Mouse (Mus musculus): ENCODE measurements at regions not wholly inside any gene's neighbourhood (a gene's known extent, or its start where the extent isn't known, plus 50 kb on each side); places are given as distances from the start of the nearest gene placed in this dataset.

DNA sequence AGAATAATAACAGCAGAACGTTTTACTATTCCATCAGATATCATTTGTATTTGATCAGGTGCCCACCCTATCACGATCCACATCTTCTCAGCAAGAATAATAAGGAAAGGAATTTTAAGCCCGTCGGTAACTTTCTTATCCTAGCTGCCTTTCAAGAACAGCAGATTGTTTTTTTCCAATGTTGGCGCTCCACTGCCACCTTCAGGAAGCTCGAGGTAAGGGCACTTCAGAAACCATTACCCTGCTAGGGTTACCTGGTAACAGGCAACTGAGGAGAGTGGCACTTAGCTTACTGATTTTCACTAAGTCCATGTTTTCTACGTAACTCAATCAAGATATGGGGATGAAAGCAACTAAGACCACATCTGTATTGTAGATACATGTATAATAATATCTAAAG, 104.1 kb upstream of the N6amt1 start:
- H3ac ChIP-seq (ENCODE audit: control insufficient read depth, insufficient read length), result no peak overlapping the region
- no peaks in the 10 kb centered on the region for H3K36me3 ChIP-seq (ENCODE audit: control insufficient read depth, insufficient read depth)
- TF ChIP-seq MYOG (IDR thresholded peaks at IDR 0.05; ENCODE audit: control insufficient read depth in 1 of 3, insufficient read depth in 1 of 3, insufficient read length in 2 of 3, low read depth in 2 of 3) (no peak), USF1 (IDR thresholded peaks at IDR 0.05; ENCODE audit: low read depth) (no peak), SRF (IDR thresholded peaks at IDR 0.05; ENCODE audit: control insufficient read depth, insufficient read length, low read depth) (no peak), REST (IDR thresholded peaks at IDR 0.05; ENCODE audit: insufficient read depth, insufficient read length) (no peak), TCF12 (IDR thresholded peaks at IDR 0.05; ENCODE audit: insufficient read depth, poor library complexity, severe bottlenecking) (no peak), MYOD1 (IDR thresholded peaks at IDR 0.05; ENCODE audit: control insufficient read depth in 1 of 3, insufficient read length in 2 of 3, low read depth in 2 of 3) (no peak), POLR2AphosphoS2 (IDR thresholded peaks at IDR 0.05; ENCODE audit: insufficient read length, low read depth) (no peak), POLR2A (IDR thresholded peaks at IDR 0.05; ENCODE audit: insufficient read length, low read depth) (no peak), MAX (IDR thresholded peaks at IDR 0.05; ENCODE audit: low read depth) (no peak), TCF3 (IDR thresholded peaks at IDR 0.05; ENCODE audit: insufficient read length, low read depth) (no peak), E2F4 (IDR thresholded peaks at IDR 0.05; ENCODE audit: insufficient read depth) (no peak), CEBPB (IDR thresholded peaks at IDR 0.05; ENCODE audit: insufficient read depth, poor library complexity, severe bottlenecking) (no peak)
- H3K4me3 ChIP-seq, result no peak overlapping the region
- no peaks in the 10 kb centered on the region for H3K79me2 ChIP-seq (ENCODE audit: control insufficient read depth, insufficient read depth)
- peak overlapping the region; percentile 44 for H3K4me2 ChIP-seq (ENCODE audit: low read depth)
- H3K27me3 ChIP-seq (ENCODE audit: control insufficient read depth, insufficient read depth, insufficient read length), result no peaks in the 10 kb centered on the region

DNA sequence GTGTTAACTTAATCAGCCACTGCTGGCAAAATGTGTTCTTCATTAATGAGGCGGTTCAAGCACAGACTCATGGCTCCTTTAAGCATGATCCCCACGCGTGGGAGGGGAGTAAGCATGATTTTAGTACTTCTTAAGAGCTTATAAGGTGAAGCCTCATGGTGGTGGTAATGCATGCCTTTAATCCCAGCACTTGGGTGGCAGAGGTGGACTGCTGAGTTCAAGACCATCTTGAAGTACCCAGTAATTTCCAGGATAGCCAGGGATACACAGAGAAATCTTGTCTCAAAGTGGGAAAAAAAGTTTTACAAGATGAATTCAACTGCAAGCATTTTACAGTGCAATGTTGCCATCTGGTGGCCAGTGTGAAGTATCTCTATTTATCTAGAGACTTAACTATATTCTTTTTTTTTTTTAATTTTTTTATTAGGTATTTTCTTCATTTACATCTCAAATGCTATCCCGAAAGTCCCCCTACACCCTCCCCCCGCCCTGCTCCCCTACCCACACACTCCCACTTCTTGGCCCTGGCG, 105.4 kb upstream of the N6amt1 start:
- Histone ChIP-seq H3K27me3 (ENCODE audit: control insufficient read depth, insufficient read depth, insufficient read length) (no peaks in the 10 kb centered on the region), H3K36me3 (ENCODE audit: control insufficient read depth, insufficient read depth) (no peaks in the 10 kb centered on the region), H3K4me3 (no peak overlapping the region), H3K79me2 (ENCODE audit: control insufficient read depth, insufficient read depth) (no peaks in the 10 kb centered on the region), H3ac (ENCODE audit: control insufficient read depth, insufficient read length) (no peak overlapping the region), H3K4me2 (ENCODE audit: low read depth) (no peak overlapping the region)
- TF ChIP-seq CEBPB (IDR thresholded peaks at IDR 0.05; ENCODE audit: insufficient read depth, poor library complexity, severe bottlenecking) (no peak), TCF3 (IDR thresholded peaks at IDR 0.05; ENCODE audit: insufficient read length, low read depth) (no peak), USF1 (IDR thresholded peaks at IDR 0.05; ENCODE audit: low read depth) (no peak), MYOD1 (IDR thresholded peaks at IDR 0.05; ENCODE audit: control insufficient read depth in 1 of 3, insufficient read length in 2 of 3, low read depth in 2 of 3) (no peak), POLR2A (IDR thresholded peaks at IDR 0.05; ENCODE audit: insufficient read length, low read depth) (no peak), E2F4 (IDR thresholded peaks at IDR 0.05; ENCODE audit: insufficient read depth) (no peak), TCF12 (IDR thresholded peaks at IDR 0.05; ENCODE audit: insufficient read depth, poor library complexity, severe bottlenecking) (no peak), SRF (IDR thresholded peaks at IDR 0.05; ENCODE audit: control insufficient read depth, insufficient read length, low read depth) (no peak), MYOG (IDR thresholded peaks at IDR 0.05; ENCODE audit: control insufficient read depth in 1 of 3, insufficient read depth in 1 of 3, insufficient read length in 2 of 3, low read depth in 2 of 3) (no peak), REST (IDR thresholded peaks at IDR 0.05; ENCODE audit: insufficient read depth, insufficient read length) (no peak), MAX (IDR thresholded peaks at IDR 0.05; ENCODE audit: low read depth) (no peak), POLR2AphosphoS2 (IDR thresholded peaks at IDR 0.05; ENCODE audit: insufficient read length, low read depth) (no peak)

- Histone ChIP-seq H3K27me3 (ENCODE audit: control insufficient read depth, insufficient read depth, insufficient read length) (no peaks in the 10 kb centered on the region), H3K36me3 (ENCODE audit: control insufficient read depth, insufficient read depth) (no peaks in the 10 kb centered on the region), H3K79me2 (ENCODE audit: control insufficient read depth, insufficient read depth) (no peaks in the 10 kb centered on the region), H3ac (ENCODE audit: control insufficient read depth, insufficient read length) (no peak overlapping the region), H3K4me2 (ENCODE audit: low read depth) (peak overlapping the region; percentile 61), H3K4me3 (no peak overlapping the region)
- TF ChIP-seq E2F4 (IDR thresholded peaks at IDR 0.05; ENCODE audit: insufficient read depth) (no peak), CEBPB (IDR thresholded peaks at IDR 0.05; ENCODE audit: insufficient read depth, poor library complexity, severe bottlenecking) (0 out of 2 replicates have a peak, but pooled peaks have one; percentile 33)
These were observed 107.8 kb upstream of the N6amt1 start for GRCm38 (mm10) chr16:87245933-87246791.

GRCm38 (mm10) chr16:87245441-87245840, 108.5 kb upstream of the N6amt1 start:
- H3K79me2 ChIP-seq (ENCODE audit: control insufficient read depth, insufficient read depth), result no peaks in the 10 kb centered on the region
- H3K27me3 ChIP-seq (ENCODE audit: control insufficient read depth, insufficient read depth, insufficient read length), result no peaks in the 10 kb centered on the region
- no peak overlapping the region for H3K4me3 ChIP-seq
- H3K36me3 ChIP-seq (ENCODE audit: control insufficient read depth, insufficient read depth), result no peaks in the 10 kb centered on the region
- no peak overlapping the region for H3ac ChIP-seq (ENCODE audit: control insufficient read depth, insufficient read length)
- H3K4me2 ChIP-seq (ENCODE audit: low read depth), result no peak overlapping the region
- TF ChIP-seq USF1 (IDR thresholded peaks at IDR 0.05; ENCODE audit: low read depth), result no peak
- no peak for TF ChIP-seq MYOG (IDR thresholded peaks at IDR 0.05; ENCODE audit: control insufficient read depth in 1 of 3, insufficient read depth in 1 of 3, insufficient read length in 2 of 3, low read depth in 2 of 3)
- no peak for TF ChIP-seq TCF12 (IDR thresholded peaks at IDR 0.05; ENCODE audit: insufficient read depth, poor library complexity, severe bottlenecking)
- no peak for TF ChIP-seq E2F4 (IDR thresholded peaks at IDR 0.05; ENCODE audit: insufficient read depth)
- TF ChIP-seq TCF3 (IDR thresholded peaks at IDR 0.05; ENCODE audit: insufficient read length, low read depth), result no peak

- H3ac ChIP-seq (ENCODE audit: control insufficient read depth, insufficient read length), result no peak overlapping the region
- H3K4me2 ChIP-seq (ENCODE audit: low read depth), result no peak overlapping the region
- H3K27me3 ChIP-seq (ENCODE audit: control insufficient read depth, insufficient read depth, insufficient read length), result no peaks in the 10 kb centered on the region
- H3K79me2 ChIP-seq (ENCODE audit: control insufficient read depth, insufficient read depth), result no peaks in the 10 kb centered on the region
- H3K36me3 ChIP-seq (ENCODE audit: control insufficient read depth, insufficient read depth), result no peaks in the 10 kb centered on the region
- no peak overlapping the region for H3K4me3 ChIP-seq
- TF ChIP-seq POLR2A (IDR thresholded peaks at IDR 0.05; ENCODE audit: insufficient read length, low read depth), result no peak
- no peak for TF ChIP-seq REST (IDR thresholded peaks at IDR 0.05; ENCODE audit: insufficient read depth, insufficient read length)
- no peak for TF ChIP-seq USF1 (IDR thresholded peaks at IDR 0.05; ENCODE audit: low read depth)
- TF ChIP-seq MYOD1 (IDR thresholded peaks at IDR 0.05; ENCODE audit: control insufficient read depth in 1 of 3, insufficient read length in 2 of 3, low read depth in 2 of 3), result no peak
- TF ChIP-seq E2F4 (IDR thresholded peaks at IDR 0.05; ENCODE audit: insufficient read depth), result no peak
- no peak for TF ChIP-seq TCF3 (IDR thresholded peaks at IDR 0.05; ENCODE audit: insufficient read length, low read depth)
- TF ChIP-seq MYOG (IDR thresholded peaks at IDR 0.05; ENCODE audit: control insufficient read depth in 1 of 3, insufficient read depth in 1 of 3, insufficient read length in 2 of 3, low read depth in 2 of 3), result no peak
- TF ChIP-seq POLR2AphosphoS2 (IDR thresholded peaks at IDR 0.05; ENCODE audit: insufficient read length, low read depth), result no peak
- TF ChIP-seq TCF12 (IDR thresholded peaks at IDR 0.05; ENCODE audit: insufficient read depth, poor library complexity, severe bottlenecking), result no peak
- TF ChIP-seq SRF (IDR thresholded peaks at IDR 0.05; ENCODE audit: control insufficient read depth, insufficient read length, low read depth), result no peak
- TF ChIP-seq CEBPB (IDR thresholded peaks at IDR 0.05; ENCODE audit: insufficient read depth, poor library complexity, severe bottlenecking), result no peak
- no peak for TF ChIP-seq MAX (IDR thresholded peaks at IDR 0.05; ENCODE audit: low read depth)
These were observed 112.0 kb upstream of the N6amt1 start for GRCm38 (mm10) chr16:87242027-87242426.

Measured in myocyte (in vitro differentiated cells).